Mouse (Mus musculus) gastrocnemius, postnatal 36 days (tissue): ENCODE measurements at regions not wholly inside any gene's neighbourhood (a gene's known extent, or its start where the extent isn't known, plus 50 kb on each side); places are given as distances from the start of the nearest gene placed in this dataset.

Source experiments
- DNase-seq, 2 experiments: peaks; one replicate each; pipeline ENCODE4 v3.0.0; 2022
- intact Hi-C: fragments of 180-260 bp; cut with DNase I; formaldehyde crosslinking; loops from one replicate; pipeline ENCODE4 v1.15.1; 2025

- intact Hi-C loops = loop anchor here (5.0 kb wide), 1 partner anchor 87 kb away; no protein-coding TSS in a partner anchor
- DNase-seq = no peak
Measured at GRCm38 (mm10) chr17:83125057-83125456, 90.0 kb upstream of the Pkdcc start.

GRCm38 (mm10) chr17:83127842-83128241 lies 87.2 kb upstream of the Pkdcc start:
- no peak for DNase-seq
- intact Hi-C loops = loop anchor here (5.0 kb wide), 1 partner anchor 84 kb away; no protein-coding TSS in a partner anchor

DNA sequence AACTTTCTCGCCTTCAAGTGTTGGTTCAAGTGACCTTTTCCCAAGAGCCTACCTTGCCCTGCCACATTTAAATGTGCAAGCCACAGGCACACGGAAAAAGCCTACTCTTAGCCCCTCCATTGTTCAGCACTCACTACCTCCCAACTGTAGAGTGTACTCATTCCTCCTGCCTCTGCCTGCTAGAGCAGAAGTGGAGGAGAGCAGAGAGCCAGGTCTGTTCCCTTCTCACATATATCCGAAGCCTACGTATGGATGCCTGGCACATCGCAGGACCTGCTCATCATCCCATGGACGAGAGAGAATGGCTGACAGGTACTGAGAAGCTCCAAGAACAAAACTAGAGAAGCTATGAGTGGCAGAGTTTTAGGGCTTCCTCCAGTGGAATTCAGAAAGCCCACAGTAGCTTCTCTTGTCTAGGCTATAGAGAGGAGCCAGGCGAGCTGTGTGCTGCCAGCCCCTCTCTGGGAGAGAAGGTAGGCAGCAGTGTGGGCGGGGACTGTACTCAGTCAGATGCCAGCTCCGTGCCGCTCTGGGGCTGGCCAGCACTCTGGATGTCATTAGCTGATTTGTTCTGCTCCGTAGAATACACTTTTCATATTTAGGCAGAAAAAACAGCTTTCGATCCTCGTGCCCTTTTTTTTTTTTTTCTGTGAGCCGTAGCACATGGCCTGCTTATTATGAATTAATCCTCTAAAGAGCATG lies 86.1 kb upstream of the Pkdcc start:
- intact Hi-C loops = loop anchor here (5.0 kb wide), 1 partner anchor 83 kb away; no protein-coding TSS in a partner anchor

GRCm38 (mm10) chr17:83129658-83130057 lies 85.4 kb upstream of the Pkdcc start:
- intact Hi-C loops = loop anchor here (5.0 kb wide), 1 partner anchor 83 kb away; no protein-coding TSS in a partner anchor
- no peak for DNase-seq

More for the DNA sequence above, 86.1 kb upstream of the Pkdcc start:
- no peak for DNase-seq

- intact Hi-C loops = no loop called here
- DNase-seq = no peak
Measured at GRCm38 (mm10) chr17:83133201-83133600, 81.9 kb upstream of the Pkdcc start.

- intact Hi-C loops = no loop called here
- no peak for DNase-seq
Measured at GRCm38 (mm10) chr17:83135441-83136120, 79.5 kb upstream of the Pkdcc start.

- DNase-seq = no peak
- intact Hi-C loops = no loop called here
Measured at GRCm38 (mm10) chr17:83136267-83136666, 78.8 kb upstream of the Pkdcc start.

DNA sequence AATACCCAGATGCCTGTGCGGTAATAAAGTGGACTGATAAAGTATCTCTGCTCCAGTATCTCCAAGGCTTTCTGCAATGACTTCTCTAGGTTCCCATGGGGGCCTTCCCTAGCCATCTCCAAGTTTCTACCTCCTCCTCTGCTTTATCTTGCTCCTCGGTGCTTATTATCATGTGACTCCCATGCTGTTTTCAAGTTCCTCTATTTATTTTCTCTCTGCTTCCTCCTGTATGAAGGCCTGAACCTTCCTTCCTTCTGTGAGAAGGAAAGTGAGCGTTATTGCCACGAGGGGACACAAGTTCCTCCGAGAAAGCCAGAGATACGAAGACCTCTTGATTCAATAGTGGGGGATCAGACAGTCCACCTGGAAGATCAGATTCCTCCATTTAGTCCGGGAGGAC lies 77.4 kb upstream of the Pkdcc start:
- intact Hi-C loops = no loop called here

DNA sequence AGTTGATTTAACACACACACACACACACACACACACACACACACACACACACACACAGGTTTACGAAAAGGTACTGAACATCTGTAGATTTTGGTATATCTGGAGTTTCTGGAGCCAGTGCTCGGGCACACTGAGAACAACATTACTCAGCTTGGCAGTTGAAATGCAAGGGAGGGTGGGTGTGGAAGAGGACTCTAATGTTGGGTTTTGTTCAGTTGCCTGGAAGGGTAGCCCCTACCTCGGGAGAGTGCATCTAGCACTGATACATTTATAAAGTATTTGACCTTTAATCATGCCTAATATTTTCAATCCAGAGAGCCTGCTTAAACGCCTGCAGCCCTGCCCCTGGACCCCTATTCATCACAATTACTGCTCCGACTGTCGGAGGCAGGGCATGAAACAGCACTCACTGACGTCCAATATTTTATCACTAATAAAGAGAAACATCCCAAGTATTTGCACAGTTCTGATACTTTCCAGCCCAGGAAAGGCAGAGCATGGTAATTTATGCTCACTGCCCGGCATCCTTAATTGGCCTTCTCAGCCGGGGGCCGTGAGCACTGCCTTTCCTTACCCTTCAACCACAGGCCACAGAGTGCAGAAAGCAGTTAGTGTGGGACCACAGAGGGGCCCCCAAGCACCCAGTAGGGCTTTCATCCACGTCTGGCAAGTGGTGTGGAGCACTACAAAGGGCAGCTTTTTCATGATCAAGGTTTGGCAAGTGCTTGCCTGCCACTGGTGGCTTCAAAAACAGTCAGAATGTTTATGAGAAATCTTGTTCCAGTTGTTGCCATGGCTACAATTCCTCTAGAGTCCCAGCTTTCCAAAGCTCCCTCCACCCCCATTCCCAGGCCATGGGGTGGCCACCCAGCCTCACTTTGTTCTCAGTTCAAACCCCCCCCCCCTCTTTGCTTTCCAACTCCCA lies 76.3 kb upstream of the Pkdcc start:
- DNase-seq = no peak
- intact Hi-C loops = no loop called here

More for the DNA sequence above, 77.4 kb upstream of the Pkdcc start:
- no peak for DNase-seq

DNA sequence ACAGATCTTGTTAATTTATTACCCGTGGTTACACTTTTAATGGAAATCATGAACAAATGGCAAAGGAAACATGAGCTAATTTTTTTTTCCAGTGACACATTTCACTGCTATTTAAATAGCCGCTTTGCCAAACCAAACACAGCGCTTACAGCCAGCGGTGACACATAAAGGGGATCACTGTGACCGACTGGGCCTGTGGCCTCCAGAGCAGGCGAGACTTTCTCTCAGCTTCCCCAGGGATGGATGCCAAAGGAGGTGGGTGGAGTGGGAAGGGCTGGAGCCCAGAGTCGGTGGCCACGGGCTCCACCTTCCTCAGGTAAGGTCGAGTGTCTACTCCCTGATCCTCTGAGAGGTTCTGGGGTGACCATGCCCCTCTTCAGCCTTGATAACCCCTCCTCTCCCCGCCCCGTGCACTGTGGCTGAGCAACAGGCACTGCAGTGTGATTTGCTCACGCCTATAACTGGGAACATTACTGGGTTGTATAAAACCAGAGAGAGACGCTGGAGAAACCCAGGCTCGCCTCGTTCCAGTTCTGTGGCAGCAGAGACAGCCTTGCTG lies 66.6 kb upstream of the Pkdcc start:
- intact Hi-C loops = no loop called here
- peak in 1 of 2 experiments; percentile 34 for DNase-seq

- no peak for DNase-seq
- intact Hi-C loops = no loop called here
Measured at GRCm38 (mm10) chr17:83149336-83149735, 65.8 kb upstream of the Pkdcc start.

DNA sequence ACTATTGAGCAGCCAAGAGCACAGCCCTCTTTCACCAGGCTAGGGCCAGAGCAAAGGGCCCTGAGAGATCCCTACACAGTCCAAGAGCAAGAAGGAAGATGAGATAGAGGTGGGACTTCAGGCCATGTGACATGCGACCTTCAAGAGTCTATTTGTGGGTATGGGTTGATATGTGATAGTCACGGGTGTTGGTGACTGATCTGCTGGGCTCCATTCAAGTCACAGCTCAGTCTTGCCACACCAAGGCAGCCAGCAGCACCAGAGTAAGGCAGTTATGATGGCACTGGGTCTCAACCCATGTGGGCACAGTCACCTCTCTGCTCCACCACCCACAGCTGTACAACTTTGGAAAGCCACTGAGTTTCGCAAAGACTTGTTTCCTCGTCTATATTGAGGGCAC lies 60.0 kb upstream of the Pkdcc start:
- no peak for DNase-seq

GRCm38 (mm10) chr17:83156682-83157081 lies 58.4 kb upstream of the Pkdcc start:
- intact Hi-C loops = loop anchor here (5.0 kb wide), 2 partner anchors 46 to 61 kb away; partner anchors contain the start of gene Pkdcc
- DNase-seq = no peak

More for the DNA sequence above, 60.0 kb upstream of the Pkdcc start:
- intact Hi-C loops = loop anchor here (5.0 kb wide), 2 partner anchors 47 to 62 kb away; partner anchors contain the start of gene Pkdcc

GRCm38 (mm10) chr17:83158053-83158452 lies 57.0 kb upstream of the Pkdcc start:
- intact Hi-C loops = loop anchor here (5.0 kb wide), 2 partner anchors 44 to 59 kb away; partner anchors contain the start of gene Pkdcc
- no peak for DNase-seq

DNA sequence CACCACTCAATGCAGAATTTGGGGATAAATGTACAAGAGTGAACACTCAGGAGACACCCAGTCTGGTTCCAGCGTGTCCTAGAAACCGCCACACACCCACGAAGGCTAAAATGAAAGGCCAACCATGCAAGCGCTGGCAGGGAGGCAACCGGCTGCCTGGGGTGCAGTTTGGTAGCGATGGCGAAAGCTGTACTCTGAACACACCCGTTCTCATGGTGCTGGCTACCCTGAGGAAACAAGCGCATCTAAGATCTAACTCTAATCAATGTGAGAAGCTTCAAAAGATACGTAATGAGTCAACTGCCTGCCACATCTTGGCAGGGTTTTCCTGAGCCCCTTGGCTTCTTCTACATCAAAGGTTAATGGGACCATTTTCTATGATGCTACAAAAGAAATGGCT lies 56.4 kb upstream of the Pkdcc start:
- intact Hi-C loops = loop anchor here (5.0 kb wide), 2 partner anchors 44 to 59 kb away; partner anchors contain the start of gene Pkdcc
- no peak for DNase-seq

DNA sequence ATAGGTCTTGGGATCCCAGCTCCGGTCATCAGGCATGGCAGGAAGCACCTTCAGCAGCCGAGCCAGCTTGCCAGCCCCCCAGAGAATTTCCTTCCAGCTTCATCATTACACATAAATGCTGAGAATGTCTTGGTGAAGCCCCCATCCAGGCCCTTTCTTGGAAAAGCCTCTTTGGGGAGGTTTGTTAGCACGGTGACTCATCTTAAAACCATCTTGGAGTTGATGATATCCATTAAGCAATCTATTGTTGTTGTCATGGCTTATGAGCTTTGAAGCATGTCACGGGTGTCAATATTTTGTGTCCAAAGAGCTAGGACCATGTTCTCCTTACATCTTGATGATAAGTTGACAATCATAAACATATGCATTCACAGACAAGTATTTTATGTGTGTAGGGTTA lies 55.5 kb upstream of the Pkdcc start:
- no peak for DNase-seq
- intact Hi-C loops = loop anchor here (5.0 kb wide), 2 partner anchors 43 to 58 kb away; partner anchors contain the start of gene Pkdcc

- DNase-seq = no peak
- intact Hi-C loops = no loop called here
Measured at GRCm38 (mm10) chr17:83160296-83160695, 54.8 kb upstream of the Pkdcc start.

DNA sequence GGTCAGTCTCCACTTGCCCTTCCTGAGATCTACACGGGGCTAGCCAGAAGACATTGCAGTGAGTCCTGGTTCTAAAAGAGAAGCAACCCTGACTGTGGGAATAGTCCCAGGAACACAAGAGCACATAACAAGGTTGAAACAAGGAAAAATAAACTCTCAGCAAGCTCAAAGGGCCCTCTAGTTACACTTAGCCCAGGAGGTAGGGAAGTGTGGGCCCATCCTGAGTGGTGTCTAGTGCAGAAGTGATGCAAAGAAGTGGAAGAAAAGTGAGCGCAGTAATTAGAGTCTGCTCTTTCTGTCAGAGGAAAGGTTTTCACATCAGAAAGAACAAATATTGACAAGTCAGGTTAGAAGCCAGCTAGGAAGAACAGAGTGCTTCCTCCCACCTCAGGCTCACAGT lies 53.4 kb upstream of the Pkdcc start:
- no peak for DNase-seq
- intact Hi-C loops = no loop called here

GRCm38 (mm10) chr17:83163952-83164560 lies 51.0 kb upstream of the Pkdcc start:
- DNase-seq = peak in 1 of 2 experiments; percentile 2
- intact Hi-C loops = no loop called here

GRCm38 (mm10) chr17:83164728-83165127 lies 50.4 kb upstream of the Pkdcc start:
- intact Hi-C loops = no loop called here

More at GRCm38 (mm10) chr17:83164728-83165127, 50.4 kb upstream of the Pkdcc start:
- DNase-seq = no peak
